Mouse (Mus musculus): Measurements from ENCODE around the gene Ap4b1. TPM values are rescaled to one million over a fixed set of nuclear protein-coding genes. Genes with fewer than 3 reads are reported as not detected.

Ap4b1 gene
- total RNA-seq, 2 experiments from 2014 or later = 8.6 to 10.6 TPM

DNA sequence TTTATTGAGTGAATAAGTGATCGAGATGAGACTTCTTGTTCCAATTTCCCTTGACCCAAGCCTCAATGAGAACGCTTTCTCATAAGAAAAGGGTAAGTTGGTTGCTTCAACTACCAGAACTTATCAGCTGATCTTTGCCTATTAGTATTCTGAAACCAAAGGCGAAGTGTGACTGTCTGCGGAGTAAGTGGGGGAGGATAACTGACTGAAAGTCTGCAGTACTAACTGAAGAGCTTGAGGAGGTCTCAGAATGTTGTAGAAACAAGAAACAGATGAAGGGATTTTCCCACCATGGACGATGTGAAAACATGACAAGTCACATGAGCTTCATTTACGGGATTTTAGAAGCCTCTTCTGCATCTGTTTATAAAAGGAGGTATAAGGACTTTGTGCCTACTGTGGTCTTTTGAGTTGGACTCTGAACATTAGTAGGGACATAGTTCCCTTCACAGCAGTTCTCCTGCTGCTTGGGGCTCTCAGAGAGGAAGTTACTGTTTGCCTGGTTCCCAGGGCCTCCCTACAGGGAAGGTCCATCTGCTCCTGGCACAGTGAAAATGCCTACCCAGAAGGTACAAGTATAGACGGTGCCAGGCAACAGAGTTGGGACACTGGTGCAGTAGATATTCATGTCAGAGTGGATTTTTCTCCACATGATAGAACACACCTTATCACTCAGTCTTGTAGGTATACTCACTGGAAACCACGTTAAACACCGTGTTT is 41.5 kb downstream of the Ap4b1 start:
- DNase-seq = no peak
- intact Hi-C loops (cut with DNase I; ENCODE audit: low total_unique reads) = no loop called here

DNA sequence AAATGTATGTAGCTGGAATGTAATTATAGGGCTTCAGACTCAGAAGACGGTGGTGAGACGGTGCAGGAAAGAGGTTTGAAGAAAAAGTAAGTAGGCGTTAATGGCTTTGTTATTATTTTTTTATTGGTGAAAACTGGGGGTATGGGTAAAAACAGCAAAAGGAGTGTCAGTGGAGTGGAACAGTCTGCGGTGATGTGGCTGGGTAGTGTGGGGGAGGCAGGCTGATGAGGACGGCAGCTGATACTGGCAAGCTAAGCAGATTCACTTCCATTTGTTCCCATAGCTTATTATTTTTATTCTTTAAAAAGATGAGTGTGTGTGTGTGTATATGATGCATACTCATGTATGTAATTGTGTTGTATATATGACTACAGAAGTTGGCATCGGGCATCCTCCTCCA is 42.2 kb downstream of the Ap4b1 start:
- intact Hi-C loops (cut with DNase I; ENCODE audit: low total_unique reads) = no loop called here
- DNase-seq = no peak

DNA sequence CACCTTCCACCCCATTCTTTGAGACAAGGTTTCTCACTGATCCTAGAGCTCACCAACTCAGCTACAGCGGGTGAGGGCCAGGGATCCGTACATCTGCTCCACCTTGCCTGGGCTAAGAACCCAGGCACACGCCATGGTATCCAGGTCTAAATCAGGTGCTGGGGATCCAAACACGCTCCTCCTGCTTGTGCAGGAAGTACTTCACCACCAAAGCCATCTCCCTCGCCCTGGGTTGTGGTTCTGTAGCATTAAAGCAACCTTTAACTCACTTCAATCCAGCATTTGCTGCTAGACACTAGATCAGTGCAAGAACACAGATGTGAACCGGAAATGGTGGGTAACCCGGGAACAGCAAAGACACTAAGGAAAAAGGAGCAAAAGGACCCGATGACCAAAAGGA is 42.6 kb downstream of the Ap4b1 start:
- DNase-seq = no peak
- intact Hi-C loops (cut with DNase I; ENCODE audit: low total_unique reads) = no loop called here

DNA sequence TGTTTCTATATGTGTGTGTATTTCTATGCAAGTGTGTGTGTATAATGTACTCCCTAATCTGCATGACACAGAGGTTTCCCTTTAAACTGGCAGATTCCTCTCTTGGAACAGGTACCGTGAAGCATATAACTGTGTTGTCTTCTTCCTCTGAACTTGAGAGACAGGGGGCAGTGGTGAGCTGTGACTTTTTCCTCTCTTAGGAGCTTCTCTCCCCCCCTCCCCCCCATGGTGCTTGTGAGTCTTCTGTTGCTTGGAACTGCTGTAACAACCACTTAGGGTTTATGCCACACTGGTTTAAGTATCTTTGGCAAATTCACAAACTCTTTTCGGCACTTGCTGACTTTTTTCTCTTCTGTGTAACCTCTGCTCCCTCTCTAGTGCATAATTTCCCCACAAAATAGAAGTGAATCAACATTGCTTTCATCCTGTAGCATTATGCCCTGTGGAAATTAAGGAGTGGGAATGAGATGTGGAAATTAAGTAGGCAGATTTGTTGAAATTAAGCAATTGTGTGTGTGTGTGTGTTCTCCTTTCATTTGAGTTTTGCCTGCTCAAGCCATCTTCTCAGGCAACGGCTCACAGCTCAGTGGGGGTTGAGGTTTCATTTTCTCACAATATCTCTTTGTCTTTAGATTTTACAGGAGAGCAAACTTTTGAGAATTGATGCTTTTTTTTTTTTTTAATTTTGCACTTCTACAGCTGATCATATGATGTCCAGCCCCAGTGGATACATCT is 43.4 kb downstream of the Ap4b1 start:
- intact Hi-C loops (cut with DNase I; ENCODE audit: low total_unique reads) = no loop called here

DNA sequence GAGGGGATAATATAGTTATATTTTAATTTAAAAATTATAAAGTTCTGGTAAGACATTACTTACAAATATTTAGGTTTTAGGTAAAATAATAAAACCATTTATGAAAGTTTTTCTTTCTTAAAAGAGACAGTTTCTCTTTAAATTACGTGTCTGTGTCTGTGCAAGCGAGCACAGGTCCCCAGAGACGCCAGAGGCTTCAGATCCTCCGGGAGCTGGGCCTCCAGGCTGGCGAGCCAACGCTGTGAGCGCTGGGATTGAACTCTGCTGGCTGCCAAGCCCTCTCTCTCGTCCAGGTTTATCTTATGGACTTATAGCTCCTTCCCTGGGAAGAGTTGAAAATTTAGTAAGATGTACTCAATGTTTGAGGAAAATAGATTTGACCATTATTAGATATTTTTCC is 44.5 kb downstream of the Ap4b1 start:
- no peak for DNase-seq
- intact Hi-C loops (cut with DNase I; ENCODE audit: low total_unique reads) = no loop called here

More for the DNA sequence above, 43.4 kb downstream of the Ap4b1 start:
- DNase-seq = peak; percentile 19

DNA sequence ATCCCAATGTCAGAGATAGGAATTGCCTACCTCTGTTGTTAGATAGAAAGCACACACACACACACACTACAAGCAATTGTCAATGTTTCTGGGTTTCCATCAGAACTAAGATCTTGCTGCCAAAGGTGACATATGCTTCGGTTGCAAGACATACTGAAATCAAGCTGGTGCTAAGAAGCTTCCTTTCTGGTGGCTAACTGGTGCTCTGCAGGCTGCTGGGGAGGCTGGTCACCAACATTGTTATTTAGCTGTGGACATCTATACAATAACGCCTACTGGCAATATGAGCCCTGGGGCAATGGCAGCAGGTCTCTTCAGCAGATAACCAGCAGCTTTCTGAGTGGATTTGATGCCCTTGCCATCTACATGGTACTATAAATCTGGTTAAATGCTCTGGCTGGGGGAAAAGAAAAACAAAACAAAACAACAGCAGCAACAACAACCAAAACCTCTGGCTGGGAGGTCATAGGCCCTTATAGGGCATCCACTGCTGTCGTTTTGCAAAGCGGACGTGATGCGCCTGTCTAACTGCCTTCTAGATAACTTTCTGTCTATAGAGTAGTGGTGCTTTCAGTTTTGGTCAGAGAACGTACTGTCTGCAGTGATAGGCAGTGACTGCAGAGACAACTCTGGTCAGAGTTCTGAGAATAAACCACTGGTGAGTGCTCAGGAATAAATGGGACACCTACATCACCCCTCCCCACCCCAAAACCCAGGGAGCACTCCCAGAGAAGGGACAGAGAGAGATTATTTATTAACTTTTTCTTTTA is 47.9 kb downstream of the Ap4b1 start:
- DNase-seq = no peak
- intact Hi-C loops (cut with DNase I; ENCODE audit: low total_unique reads) = no loop called here

DNA sequence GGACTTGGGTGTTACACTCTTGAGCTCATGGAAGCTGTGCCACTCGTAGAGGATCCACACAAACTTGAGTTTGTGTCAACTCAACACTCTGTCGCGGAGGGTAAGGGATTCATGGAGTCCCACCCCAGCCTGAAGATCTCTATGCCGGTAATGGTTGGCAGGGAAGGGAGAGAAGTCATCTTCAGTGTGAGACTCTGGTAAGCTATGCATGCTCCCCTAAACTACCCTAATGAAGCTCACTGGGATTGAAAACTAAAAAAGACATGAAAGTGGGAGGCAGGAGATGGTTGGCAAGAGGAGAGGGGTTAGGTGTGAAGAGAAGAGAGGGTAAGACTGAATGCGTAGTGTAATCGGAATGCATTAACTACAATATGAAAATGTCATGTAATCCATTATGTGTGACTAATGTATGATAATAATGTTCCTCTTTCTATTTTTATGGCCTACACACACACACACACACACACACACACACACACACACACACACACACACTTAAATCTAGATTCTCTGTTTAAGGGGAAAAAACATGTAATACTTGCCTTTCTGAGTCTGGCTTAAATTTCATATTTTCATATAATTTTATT is 48.8 kb downstream of the Ap4b1 start:
- DNase-seq = no peak
- intact Hi-C loops (cut with DNase I; ENCODE audit: low total_unique reads) = no loop called here

DNA sequence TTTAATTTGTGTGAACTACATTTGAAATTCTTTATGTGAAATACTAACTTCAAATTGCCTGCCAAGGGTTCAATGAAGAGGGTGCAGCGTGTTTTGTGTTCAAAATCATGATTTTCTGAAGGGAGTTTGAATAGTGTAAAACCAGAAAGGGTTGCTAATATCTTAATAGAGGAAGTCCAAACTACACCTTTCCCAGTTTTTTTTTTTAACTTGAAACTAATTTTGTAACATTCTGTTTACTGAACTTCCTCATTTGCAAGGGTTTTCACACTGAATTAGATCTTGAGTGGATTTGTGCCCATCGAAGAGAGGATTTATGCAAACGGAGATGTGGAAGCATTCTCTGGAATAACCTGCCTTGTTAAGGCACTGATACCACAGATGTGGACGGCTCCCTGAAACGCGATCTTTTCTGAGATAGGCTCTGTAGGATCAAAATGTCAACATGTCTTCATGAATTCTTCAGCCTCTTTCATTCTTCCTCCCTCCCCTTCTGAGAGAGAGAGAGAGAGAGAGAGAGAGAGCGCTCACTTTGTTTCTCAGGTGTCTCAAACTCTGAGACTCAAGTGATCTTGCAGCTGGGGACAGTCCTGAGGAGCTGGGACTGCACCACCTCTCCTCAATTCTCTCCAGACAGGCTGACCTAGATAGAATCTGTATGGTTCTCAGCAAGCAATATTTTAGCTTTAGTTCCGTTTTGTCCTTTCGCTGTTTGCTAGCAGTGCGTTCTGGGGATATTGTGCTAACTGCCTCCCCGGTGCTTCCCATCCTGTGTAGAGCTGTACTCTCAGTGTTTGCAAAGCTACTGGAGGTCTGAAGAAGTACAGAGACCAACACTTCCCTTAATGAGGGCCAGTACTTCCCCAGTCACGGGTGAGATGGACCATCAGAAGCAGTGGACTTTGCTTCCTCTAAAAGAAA is 49.8 kb downstream of the Ap4b1 start, which contains the start of gene Ptpn22:
TSS of gene Ptpn22 (plus strand) at position 915 of the 921 bp plus-strand sequence.
- intact Hi-C loops (cut with DNase I; ENCODE audit: low total_unique reads) = no loop called here
- no peak for DNase-seq

DNA sequence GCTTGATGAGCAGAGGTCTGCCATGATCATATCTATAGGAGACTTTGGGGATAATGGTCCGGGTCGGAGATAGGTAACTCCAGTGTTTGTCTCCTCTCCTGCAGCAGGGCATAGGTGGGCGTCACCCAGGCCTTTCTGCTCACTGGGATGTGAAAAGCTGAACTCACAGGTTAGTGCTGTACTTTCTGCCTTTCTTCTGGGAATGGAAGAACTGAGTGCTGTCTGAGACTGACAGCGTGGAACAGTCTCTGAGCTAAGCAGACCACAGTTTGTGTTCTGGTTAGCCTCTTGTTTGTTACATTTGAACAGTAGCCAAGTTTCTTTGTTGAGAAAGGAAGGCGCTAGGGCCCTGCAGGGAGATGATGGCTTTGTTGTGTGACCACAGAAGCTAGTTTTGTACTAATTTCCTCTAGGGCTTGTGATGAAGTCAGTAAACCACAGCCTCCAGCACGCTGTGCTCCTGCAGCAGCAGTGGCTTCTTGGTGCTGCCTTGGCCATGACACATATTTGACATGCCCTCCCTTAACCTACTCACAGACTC is 50.6 kb downstream of the Ap4b1 start:
- no peak for DNase-seq

DNA sequence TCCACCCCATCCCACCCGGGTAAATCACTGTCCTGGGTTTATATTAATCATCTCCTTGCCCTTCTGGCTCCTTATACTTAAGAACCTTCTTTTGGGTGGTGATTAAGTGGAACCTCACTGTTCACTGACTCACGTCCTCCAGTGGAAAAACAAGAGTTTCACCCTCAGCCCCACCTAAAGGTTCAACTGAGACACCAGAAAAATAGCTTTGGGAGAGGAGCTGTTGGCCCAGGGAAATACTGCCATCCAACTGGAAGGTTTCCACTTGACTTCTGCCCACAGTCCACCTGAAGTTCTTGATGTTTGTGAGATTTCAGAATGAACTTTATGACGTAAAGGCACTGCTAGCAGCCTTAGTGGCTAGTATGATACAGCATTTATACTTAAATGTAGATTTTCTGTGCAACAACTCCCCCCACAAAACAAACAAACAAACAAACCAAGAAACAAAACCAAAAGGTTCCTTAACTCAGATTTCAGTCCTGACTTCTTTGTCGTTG is 53.5 kb downstream of the Ap4b1 start:
- DNase-seq = no peak
- intact Hi-C loops (cut with DNase I; ENCODE audit: low total_unique reads) = no loop called here

More for the DNA sequence above, 50.6 kb downstream of the Ap4b1 start:
- intact Hi-C loops (cut with DNase I; ENCODE audit: low total_unique reads) = no loop called here

DNA sequence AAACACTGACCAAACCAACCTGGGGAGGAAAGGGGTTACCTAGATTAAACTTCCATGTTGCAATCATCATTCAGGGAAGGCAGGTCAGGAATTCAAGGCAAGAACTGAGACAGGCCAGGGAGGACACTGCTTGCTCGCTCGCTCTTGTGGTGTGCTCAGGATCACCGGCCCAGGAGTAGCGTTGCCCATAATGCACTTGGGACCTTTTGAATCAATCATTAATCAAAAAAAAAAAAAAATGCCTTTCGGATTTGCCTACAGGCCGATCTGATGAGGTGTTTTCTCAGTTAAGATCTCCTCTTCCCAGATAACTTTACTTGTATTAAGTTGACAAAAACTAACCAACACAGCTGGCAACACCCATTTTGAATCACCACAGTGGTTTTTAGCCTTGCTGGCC is 54.9 kb downstream of the Ap4b1 start:
- DNase-seq = no peak
- intact Hi-C loops (cut with DNase I; ENCODE audit: low total_unique reads) = no loop called here

DNA sequence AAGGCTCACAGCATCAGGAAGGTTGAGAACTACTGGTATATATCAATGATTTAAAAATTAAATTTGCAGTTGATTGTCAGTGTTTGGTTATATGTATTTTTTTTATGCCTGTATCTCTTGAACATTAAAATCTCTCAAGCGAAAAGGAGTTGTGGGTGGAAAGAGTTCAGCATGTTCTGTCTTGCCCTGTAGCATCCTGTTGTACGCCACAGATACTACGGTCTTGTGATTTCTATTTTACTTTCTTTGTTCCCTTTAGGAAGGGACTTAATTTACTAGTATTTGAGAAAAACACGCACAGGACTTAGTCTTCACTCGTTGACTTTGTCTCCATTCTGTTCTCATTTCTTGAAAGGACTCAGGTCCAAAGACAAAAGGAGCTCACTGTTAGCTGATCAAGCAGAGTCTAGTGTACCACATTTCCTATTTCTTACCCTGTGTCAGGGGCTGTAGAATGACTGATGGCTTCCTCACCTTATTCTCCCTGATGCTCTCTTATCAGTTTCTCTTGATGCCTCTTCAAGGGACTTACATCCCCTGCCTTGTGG is 58.2 kb downstream of the Ap4b1 start:
- DNase-seq = no peak
- intact Hi-C loops (cut with DNase I; ENCODE audit: low total_unique reads) = no loop called here

DNA sequence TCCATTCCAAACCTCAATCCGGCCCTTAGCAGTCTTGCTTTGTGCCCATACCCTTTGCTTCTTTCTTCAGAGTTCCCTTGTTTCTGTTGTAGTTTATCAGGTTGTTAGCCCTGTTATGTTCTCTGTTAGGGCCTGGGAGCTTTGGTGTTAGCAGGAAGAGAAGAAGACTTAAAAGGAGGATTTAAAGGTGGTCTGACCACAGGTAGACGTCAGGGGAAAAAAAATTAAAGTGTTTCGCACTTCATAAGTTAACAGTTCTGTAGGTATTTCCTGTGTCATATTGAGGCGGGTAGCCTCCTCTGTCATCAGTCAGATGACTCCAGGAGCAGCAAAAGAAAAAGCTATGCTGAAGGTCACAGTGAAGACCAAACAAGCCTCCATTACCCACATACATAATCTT is 58.7 kb downstream of the Ap4b1 start:
- no peak for DNase-seq
- intact Hi-C loops (cut with DNase I; ENCODE audit: low total_unique reads) = no loop called here

Other genes with a start within 250 kb of the Ap4b1 start
- gene Syt6, start 234.3 kb upstream of the Ap4b1 start, total RNA-seq (2021) = not detected
- gene Atg4a-ps, start 163.5 kb upstream of the Ap4b1 start, total RNA-seq (2021) = 1 to 10 TPM in 1 of 2 experiments, under 1 TPM in 1; 0.13 to 3.5 TPM
- 1 to 10 TPM; 6.7 to 8.2 TPM for gene Olfml3, start 71.5 kb upstream of the Ap4b1 start, total RNA-seq (2021)
- gene Gm10964, start 70.2 kb upstream of the Ap4b1 start, total RNA-seq (2021) = not detected
- 10 to 100 TPM; 45.8 to 71.0 TPM for gene Hipk1, start 18.0 kb upstream of the Ap4b1 start, total RNA-seq (2021)
- gene Dclre1b, start 76 bp upstream of the Ap4b1 start, total RNA-seq (2021) = 1 to 10 TPM; 3.7 to 7.1 TPM
- under 1 TPM in 1 of 2 experiments, not detected in 1; 0.11 TPM for gene Gm43064, start 53 bp downstream of the Ap4b1 start, total RNA-seq (2021)
- under 1 TPM in 1 of 2 experiments, not detected in 1; 0.33 TPM for gene Bcl2l15, start 23.1 kb downstream of the Ap4b1 start, total RNA-seq (2021)
- under 1 TPM; 0.37 to 0.75 TPM for gene Ptpn22, start 50.3 kb downstream of the Ap4b1 start, total RNA-seq (2021)
- gene Rsbn1, start 104.6 kb downstream of the Ap4b1 start, total RNA-seq (2021) = 1 to 10 TPM; 6.0 to 7.2 TPM
- 1 to 10 TPM; 6.1 to 6.3 TPM for gene Phtf1, start 158.6 kb downstream of the Ap4b1 start, total RNA-seq (2021)

Measured in gastrocnemius, postnatal 14 days (tissue).